Mouse (Mus musculus) stomach, postnatal 0 days (tissue): ENCODE data around the gene Lgals3bp.

ENCODE experiments used
- CTCF ChIP-seq: IDR thresholded peaks from 2 replicates; pipeline ENCODE4 v1.5.1; 2016; ENCODE audit warnings: antibody characterized with exemption, low read depth, mild to moderate bottlenecking, moderate library complexity
- EP300 ChIP-seq: optimal IDR thresholded peaks from 2 replicates; pipeline ENCODE3; 2016; ENCODE audit warnings: antibody characterized with exemption

GRCm38 (mm10) chr11:118445843-118446242, 44.0 kb upstream of the Lgals3bp start:
- TF ChIP-seq CTCF = peak; percentile 99
- TF ChIP-seq EP300 = no peak
